Mouse (Mus musculus) right cerebral cortex, postnatal 4 days (tissue): ENCODE measurements around the gene Il4i1.

ENCODE experiments used
- DNase-seq: peaks from one replicate; pipeline ENCODE4 v3.0.0-alpha.2; 2022

The Il4i1 gene

GRCm38 (mm10) chr7:44819863-44820262 is 3.7 kb downstream of the Il4i1 start:
- DNase-seq, result no peak

GRCm38 (mm10) chr7:44820525-44820924 is 4.3 kb downstream of the Il4i1 start:
- DNase-seq, result peak; percentile 0

- DNase-seq, result peak; percentile 0
These were observed 5.7 kb downstream of the Il4i1 start for GRCm38 (mm10) chr7:44821666-44822448.

- DNase-seq, result no peak
These were observed 7.2 kb downstream of the Il4i1 start for GRCm38 (mm10) chr7:44823409-44823808.

DNA sequence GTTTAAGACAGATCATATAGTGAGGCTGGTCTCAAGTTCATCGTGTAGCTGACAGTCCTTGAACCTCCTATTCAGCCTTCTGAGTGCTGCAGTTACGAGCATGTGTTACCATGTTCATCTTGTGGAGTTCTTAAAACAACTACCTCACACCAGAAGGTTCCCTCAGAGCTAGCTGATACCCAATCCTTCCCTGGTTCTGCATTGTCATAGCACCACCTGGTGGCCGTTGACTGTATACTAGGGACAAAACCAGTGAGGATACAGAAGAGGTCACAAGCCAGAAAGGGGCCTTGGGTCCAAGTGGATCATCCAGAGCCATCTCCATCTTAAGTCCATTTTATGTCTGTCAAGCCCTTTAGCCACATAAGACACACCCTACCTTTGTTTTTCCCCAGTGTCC is 8.7 kb downstream of the Il4i1 start:
- peak; percentile 87 for DNase-seq

DNA sequence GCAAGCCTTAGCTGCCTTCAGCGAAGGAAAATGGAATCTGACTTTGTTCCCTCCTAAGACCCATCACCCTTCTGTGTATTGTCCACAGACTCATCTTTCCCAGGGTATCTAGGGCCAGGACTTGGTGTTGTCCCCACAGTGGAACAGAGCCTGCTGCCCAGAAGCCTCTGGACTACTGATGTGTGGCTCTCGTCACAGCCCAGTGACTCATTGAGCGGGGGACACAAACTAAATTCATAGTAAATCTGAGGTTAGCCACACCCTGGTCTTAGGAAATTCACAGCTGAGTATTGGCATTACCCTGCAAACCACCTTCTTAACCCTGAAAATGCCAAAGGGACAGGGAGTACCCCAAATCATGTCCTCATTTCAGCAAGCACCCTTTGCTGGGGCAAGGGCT is 10.6 kb downstream of the Il4i1 start:
- no peak for DNase-seq

DNA sequence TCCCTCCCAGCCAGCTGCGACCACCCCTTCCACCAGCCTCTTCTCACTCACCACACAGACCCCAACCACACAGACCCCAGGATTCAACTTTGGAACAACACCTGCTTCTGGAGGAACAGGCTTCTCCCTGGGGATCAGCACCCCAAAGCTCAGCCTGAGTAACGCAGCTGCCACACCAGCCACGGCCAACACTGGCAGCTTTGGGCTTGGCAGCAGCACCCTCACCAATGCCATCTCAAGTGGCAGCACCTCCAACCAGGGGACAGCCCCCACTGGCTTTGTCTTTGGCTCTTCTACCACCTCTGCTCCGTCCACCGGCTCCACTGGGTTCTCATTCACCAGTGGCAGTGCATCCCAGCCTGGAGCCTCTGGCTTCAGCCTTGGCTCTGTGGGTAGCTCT is 12.5 kb downstream of the Il4i1 start:
- DNase-seq, result no peak

DNA sequence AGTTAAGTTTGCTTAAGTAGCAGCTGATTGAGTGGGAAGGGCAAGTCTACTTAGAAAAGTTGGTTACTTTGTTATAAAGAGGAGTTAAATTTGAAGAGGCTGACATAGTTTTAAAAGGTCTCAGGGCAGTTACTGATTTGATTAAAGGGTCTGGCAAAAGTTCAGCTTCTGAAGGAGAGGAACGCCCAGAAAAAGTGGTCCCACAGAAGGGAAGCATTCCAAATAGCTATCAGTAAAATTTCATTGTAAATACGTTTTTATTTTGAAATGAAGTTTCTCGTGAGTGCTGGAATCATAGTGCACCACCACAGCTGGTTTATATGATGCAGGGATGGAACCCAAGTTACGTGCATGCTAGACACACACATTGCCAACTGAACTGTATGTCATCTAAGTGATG is 16.6 kb downstream of the Il4i1 start:
- DNase-seq, result no peak

GRCm38 (mm10) chr7:44835373-44836015 is 19.3 kb downstream of the Il4i1 start:
- DNase-seq, result no peak

DNA sequence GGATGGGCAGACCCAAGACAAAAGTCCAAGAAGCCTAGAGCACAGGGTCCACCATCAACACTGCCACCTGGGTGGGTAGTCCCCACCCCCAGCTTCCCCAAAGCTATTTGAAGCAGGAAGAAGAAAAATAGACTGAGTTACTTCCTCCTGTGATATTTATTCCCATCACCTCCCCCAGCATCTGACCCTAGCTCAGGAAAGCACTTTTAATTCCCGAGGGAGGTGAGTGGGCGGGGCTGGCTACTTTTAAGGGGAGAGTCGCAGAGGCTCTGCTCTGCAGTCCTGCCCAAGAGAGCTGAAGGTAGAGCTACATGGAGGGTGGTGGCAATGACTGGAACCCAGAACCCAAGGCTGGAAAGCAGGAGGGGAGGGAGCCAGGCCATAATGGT is 19.8 kb downstream of the Il4i1 start:
- DNase-seq, result no peak

DNA sequence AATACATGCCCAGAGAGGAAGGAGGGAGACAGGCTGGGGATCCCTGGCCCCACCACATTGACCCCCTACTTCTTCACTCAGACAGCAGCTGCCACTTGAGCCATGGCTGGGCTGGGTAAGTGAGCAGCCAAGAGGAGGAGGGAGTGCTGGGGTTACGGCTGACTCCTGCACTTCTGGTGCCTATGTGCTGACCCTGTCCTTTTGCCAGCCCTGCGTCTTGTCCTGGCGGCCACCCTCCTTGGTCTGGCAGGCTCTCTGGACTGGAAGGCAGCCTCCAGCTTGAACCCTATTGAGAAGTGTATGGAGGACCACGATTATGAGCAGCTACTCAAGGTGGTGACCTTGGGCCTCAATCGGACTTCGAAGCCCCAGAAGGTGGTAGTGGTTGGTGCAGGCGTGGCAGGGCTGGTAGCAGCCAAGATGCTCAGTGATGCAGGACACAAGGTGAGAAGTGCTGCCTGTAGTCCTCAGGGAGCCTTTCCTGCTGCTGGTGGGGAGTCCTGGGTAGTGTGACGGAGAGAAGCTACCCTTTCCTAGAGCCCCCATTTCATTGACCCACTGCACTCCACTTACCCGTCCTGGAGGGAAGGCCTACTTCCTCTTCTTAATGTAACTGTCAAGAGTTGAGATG is 20.4 kb downstream of the Il4i1 start:
- DNase-seq, result no peak

DNA sequence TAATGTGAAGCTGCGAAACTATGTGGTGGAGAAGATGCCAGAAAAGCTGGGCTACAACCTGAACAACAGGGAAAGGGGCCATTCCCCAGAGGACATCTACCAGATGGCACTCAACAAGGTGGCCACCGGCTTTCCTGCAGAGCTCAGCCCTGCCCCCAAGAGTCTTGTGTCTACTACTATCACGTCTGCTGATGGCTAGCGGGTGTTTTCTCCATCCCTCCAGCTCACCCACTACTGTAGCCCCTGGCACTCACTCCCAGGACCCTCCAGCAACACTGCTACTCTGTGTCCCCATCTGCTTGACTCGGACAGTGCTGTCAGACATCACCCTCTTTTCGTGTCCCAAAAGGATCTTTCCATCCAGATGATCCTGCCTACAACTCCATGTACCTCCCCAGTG is 21.9 kb downstream of the Il4i1 start:
- DNase-seq, result no peak

- no peak for DNase-seq
These were observed 22.9 kb downstream of the Il4i1 start for GRCm38 (mm10) chr7:44839171-44839490.

- DNase-seq, result peak; percentile 67
These were observed 23.5 kb downstream of the Il4i1 start for GRCm38 (mm10) chr7:44839491-44840191.

GRCm38 (mm10) chr7:44840426-44840825 is 24.2 kb downstream of the Il4i1 start:
- DNase-seq, result no peak

- no peak for DNase-seq
These were observed 25.8 kb downstream of the Il4i1 start for GRCm38 (mm10) chr7:44841825-44842463.

GRCm38 (mm10) chr7:44845006-44845405 is 28.8 kb downstream of the Il4i1 start:
- no peak for DNase-seq

- DNase-seq, result no peak
These were observed 30.6 kb downstream of the Il4i1 start for GRCm38 (mm10) chr7:44846804-44847203.

DNA sequence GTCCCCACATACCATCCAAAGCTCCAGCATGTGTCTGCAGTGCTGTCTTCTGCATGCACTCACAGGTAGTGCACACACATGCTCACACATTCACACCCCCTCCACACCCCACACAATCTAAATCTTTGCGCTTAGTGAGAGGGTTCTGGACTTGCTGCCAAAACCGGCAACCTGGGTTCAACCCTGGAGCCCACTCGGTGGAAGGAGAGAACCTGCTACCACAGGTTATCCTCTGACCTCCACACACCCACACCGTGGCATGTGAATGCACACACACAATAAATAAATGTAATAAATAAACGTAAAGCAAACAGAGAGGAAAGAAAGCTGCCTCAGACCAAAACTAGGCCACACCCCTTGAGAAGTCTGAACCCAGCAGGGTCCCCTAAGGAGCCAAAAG is 31.6 kb downstream of the Il4i1 start:
- DNase-seq, result no peak

- DNase-seq, result peak; percentile 97
These were observed 32.6 kb downstream of the Il4i1 start, which contains the start of the genes Akt1s1 and Tbc1d17 for GRCm38 (mm10) chr7:44848561-44849415. TSS of gene Akt1s1 (plus strand) at chr7:44848991. TSS of gene Tbc1d17 (minus strand) at chr7:44849079.

DNA sequence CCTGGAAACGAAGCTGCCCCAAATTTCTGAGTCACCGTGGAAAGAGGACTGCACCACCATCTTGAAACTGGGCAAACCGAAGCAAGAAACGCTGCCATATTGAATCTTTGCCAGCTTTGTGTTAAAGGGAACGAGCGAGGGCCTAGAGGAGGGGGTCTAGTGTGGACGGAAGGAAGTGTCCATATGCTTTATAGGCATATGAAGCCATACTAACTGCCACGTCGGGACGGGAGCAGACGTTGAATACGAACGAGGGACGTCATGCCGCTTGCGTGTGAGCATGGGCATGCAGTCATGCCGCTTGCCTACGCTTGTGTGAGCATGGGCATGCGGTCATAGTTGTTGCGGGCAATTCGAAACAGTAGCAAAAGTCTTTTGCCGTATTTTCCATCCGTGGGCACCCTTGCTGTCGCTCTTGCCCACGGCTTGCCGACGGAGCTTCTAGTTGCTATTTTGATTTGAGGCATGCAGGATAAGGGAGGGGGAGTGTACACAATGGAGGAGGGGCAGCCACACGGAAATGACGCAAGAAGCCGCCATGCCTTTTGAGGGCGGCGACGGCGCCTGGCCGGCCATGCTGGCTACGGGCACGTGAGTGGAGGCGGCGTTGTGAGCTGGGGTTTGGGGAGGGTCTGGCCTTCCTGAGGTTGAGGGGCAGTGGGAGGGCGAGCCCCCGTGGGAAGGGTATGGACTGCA is 33.4 kb downstream of the Il4i1 start:
- peak; percentile 83 for DNase-seq
